ENCODE assay signal across 10 mouse cellular contexts in the genomic region with DNA sequence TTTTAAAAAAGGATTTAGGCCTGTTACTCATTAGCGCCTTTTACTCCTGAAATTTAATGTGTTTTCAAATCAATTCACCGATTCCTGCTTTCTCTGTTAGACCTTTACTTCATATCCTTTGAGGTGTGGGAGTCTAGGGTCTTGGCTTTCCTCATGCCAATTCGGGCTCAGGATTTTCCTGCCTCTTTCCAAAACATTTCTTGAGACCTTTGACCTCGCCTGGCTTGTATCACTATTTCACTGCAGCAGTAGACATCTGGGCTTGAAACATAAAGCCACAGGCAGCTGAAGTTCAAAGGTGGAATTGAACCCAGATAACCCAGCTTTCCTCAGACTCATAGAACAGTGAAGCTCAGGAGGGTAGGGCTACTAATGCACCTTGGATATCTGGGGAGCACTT. TPM values are rescaled to one million over a fixed set of nuclear protein-coding genes. Genes with fewer than 3 reads are reported as not detected.
A peak's percentile ranks its signal among the peaks of the same experiment; 100 is the strongest.
DNase-seq lines count a peak whose midpoint lies in the region; ATAC-seq lines count a peak whose summit lies in the region.
"Had no signal": no experiment of that assay in that cellular context is flagged by ENCODE, and none has a peak within 500 bp of the region (broad histone marks: within the 10 kb centered on the region; RNA-seq: fewer than 3 reads in every experiment).

No protein-coding gene starts in this region.

- 21% methylated on average over 4 of the region's 4 CpGs for WGBS in heart, embryonic 15.5 days
- WGBS in forebrain, embryonic 16.5 days, result 23% methylated on average over 4 of the region's 4 CpGs
- WGBS in midbrain, embryonic 12.5 days, result 26% methylated on average over 4 of the region's 4 CpGs

- intact Hi-C loops in heart, postnatal 25 days (cut with DNase I), result loop anchor here (5.0 to 10.0 kb wide), 2 partner anchors 154 to 292 kb away; a partner anchor contains a TSS

- H3K9ac ChIP-seq in heart, embryonic 15.5 days, result no peak overlapping the region
- H3K9ac ChIP-seq in forebrain, embryonic 16.5 days (replicated peaks; ENCODE audit: low read depth, low read length), result no peak overlapping the region
- H3K9ac ChIP-seq in midbrain, embryonic 12.5 days (replicated peaks), result no peak overlapping the region

- no peaks in the 10 kb centered on the region for H3K9me3 ChIP-seq in heart, embryonic 15.5 days (replicated peaks)
- H3K9me3 ChIP-seq in forebrain, embryonic 16.5 days (ENCODE audit: control insufficient read depth, low read length), result no peaks in the 10 kb centered on the region
- no peaks in the 10 kb centered on the region for H3K9me3 ChIP-seq in midbrain, embryonic 12.5 days

- peak overlapping the region; percentile 96; the same call in 1 of the 2 replicates for H3K4me2 ChIP-seq in heart, embryonic 15.5 days
- peak overlapping the region; percentile 98; the same call in 1 of the 2 replicates for H3K4me2 ChIP-seq in forebrain, embryonic 16.5 days (ENCODE audit: low read length)
- peak overlapping the region; percentile 94; the same call in 1 of the 2 replicates for H3K4me2 ChIP-seq in midbrain, embryonic 12.5 days (replicated peaks)

- no peak for ATAC-seq in heart, embryonic 15.5 days (replicated peaks; ENCODE audit: insufficient number of reproducible peaks, insufficient read depth, low FRiP score, low read depth)
- no peak for ATAC-seq in forebrain, embryonic 16.5 days
- no peak for ATAC-seq in midbrain, embryonic 12.5 days (ENCODE audit: low FRiP score, low read depth)

- H3K4me3 ChIP-seq in heart, embryonic 15.5 days, result no peak overlapping the region
- H3K4me3 ChIP-seq in forebrain, embryonic 16.5 days (replicated peaks; ENCODE audit: low read length), result peak overlapping the region; percentile 99; the same call in 1 of the 2 replicates
- no peak overlapping the region for H3K4me3 ChIP-seq in midbrain, embryonic 12.5 days

- no peak for DNase-seq in heart, postnatal 25 days (ENCODE audit: low spot score)
- DNase-seq in embryo, embryonic 10.5 days (ENCODE audit: low spot score), result peak; percentile 78
- DNase-seq in right cerebral cortex, postnatal 36 days (ENCODE audit: low spot score in 2 of 2), result no peak
- DNase-seq in frontal cortex, postnatal 25 days (ENCODE audit: low spot score in 2 of 2), result no peak
- DNase-seq in adrenal gland, postnatal 25 days, result no peak

- H3K27ac ChIP-seq in heart, embryonic 15.5 days, result no peak overlapping the region
- H3K27ac ChIP-seq in forebrain, embryonic 16.5 days (ENCODE audit: low read length), result peak overlapping the region; percentile 99
- H3K27ac ChIP-seq in midbrain, embryonic 12.5 days (replicated peaks), result no peak overlapping the region

- H3K4me1 ChIP-seq in heart, embryonic 15.5 days (replicated peaks), result peaks cover 28% of the 10 kb centered on the region
- peaks cover 27% of the 10 kb centered on the region for H3K4me1 ChIP-seq in forebrain, embryonic 16.5 days (replicated peaks; ENCODE audit: control insufficient read depth, insufficient read depth, low read length)
- H3K4me1 ChIP-seq in midbrain, embryonic 12.5 days, result peaks cover 23% of the 10 kb centered on the region

- no peaks in the 10 kb centered on the region for H3K36me3 ChIP-seq in heart, embryonic 15.5 days
- no peaks in the 10 kb centered on the region for H3K36me3 ChIP-seq in forebrain, embryonic 16.5 days (ENCODE audit: control insufficient read depth, insufficient read depth)
- H3K36me3 ChIP-seq in midbrain, embryonic 12.5 days, result no peaks in the 10 kb centered on the region

- no peaks in the 10 kb centered on the region for H3K27me3 ChIP-seq in heart, embryonic 15.5 days
- no peaks in the 10 kb centered on the region for H3K27me3 ChIP-seq in forebrain, embryonic 16.5 days (replicated peaks; ENCODE audit: control insufficient read depth, insufficient read depth, low read length)
- H3K27me3 ChIP-seq in midbrain, embryonic 12.5 days, result peaks cover 5% of the 10 kb centered on the region; the same call in 1 of the 2 replicates

RNA-seq across cellular contexts. Expression of a gene that starts 46.1 kb away (rescaled TPM):
- polyA plus RNA-seq in heart, embryonic 15.5 days (2015; fragmentation: Nextera tagmentation; extraction: Ambion mirVana), result not detected in 2 replicates
- not detected for total RNA-seq in heart, postnatal 25 days (2021)
- polyA plus RNA-seq in forebrain, embryonic 16.5 days (2015; fragmentation: Nextera tagmentation; extraction: Ambion mirVana), result not detected in 2 replicates
- not detected in 2 replicates for polyA plus RNA-seq in midbrain, embryonic 12.5 days (2016; fragmentation: Nextera tagmentation; extraction: Ambion mirVana)
- total RNA-seq in adrenal gland, postnatal 25 days (2021), result not detected in 2 replicates
- total RNA-seq: heart, postnatal 14 days had no signal
- polyA plus RNA-seq: stomach, embryonic 14.5 days had no signal
